Mouse (Mus musculus): Measurements from ENCODE around the gene Xrcc2. TPM values are rescaled to one million over a fixed set of nuclear protein-coding genes. Genes with fewer than 3 reads are reported as not detected.
"Not testable (repeated sequence)": the region's sequence is repeated elsewhere in the genome, so short reads cannot be mapped to it uniquely, and the experiment has no call there.

The Xrcc2 gene
- polyA plus RNA-seq, 1 experiment: 1.7 TPM

GRCm38 (mm10) chr5:25747904-25748303, 42.3 kb upstream of the Xrcc2 start:
- H3K36me3 ChIP-seq (ENCODE audit: control insufficient read depth, insufficient read depth, low read length): no peaks in the 10 kb centered on the region
- no peaks in the 10 kb centered on the region for H3K27me3 ChIP-seq (ENCODE audit: control insufficient read depth, insufficient read depth, low read length)
- no peak overlapping the region for H3K4me3 ChIP-seq (ENCODE audit: extremely low read depth, insufficient read depth, insufficient read length)
- DNase-seq (ENCODE audit: low read depth in 1 of 2, low spot score in 2 of 2): no peak
- no peak overlapping the region for H3K27ac ChIP-seq (ENCODE audit: insufficient read depth, low read length)
- no peaks in the 10 kb centered on the region for H3K4me1 ChIP-seq (ENCODE audit: control insufficient read depth, insufficient read depth, insufficient read length)
- no peak for TF ChIP-seq CTCF (IDR thresholded peaks at IDR 0.05; ENCODE audit: extremely low read depth, insufficient read depth, insufficient read length, insufficient replicate concordance)
- TF ChIP-seq POLR2A (IDR thresholded peaks at IDR 0.05; ENCODE audit: low read depth, low read length): no peak

GRCm38 (mm10) chr5:25738902-25739301, 33.3 kb upstream of the Xrcc2 start:
- not testable (repeated sequence) for H3K36me3 ChIP-seq (ENCODE audit: control insufficient read depth, insufficient read depth, low read length); H3K27ac ChIP-seq (ENCODE audit: insufficient read depth, low read length); H3K4me1 ChIP-seq (ENCODE audit: control insufficient read depth, insufficient read depth, insufficient read length); H3K27me3 ChIP-seq (ENCODE audit: control insufficient read depth, insufficient read depth, low read length); H3K4me3 ChIP-seq (ENCODE audit: extremely low read depth, insufficient read depth, insufficient read length); DNase-seq (ENCODE audit: low read depth in 1 of 2, low spot score in 2 of 2)
- WGBS: 89% methylated on average over 1 of the region's 1 CpGs

DNA sequence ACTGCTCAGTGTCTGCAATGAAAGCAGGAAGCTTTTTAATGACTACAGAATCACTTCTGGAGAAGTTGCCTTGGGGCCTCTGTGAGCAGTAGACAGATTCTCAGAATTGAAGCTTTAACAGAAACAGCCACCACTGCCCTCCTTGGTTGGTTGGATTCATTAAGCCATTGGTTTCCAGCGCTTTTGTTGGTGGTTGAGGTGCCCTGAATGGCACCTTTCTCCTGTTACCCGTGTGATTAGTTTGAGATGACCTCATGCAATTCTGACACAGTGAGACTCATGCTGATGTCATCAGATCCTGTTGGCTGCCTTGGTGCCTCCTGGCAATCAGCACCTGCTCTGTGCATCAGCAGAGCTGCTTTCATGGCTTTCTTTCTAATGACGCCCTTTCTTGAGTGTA, 32.8 kb upstream of the Xrcc2 start:
- Histone ChIP-seq H3K4me1 (ENCODE audit: control insufficient read depth, insufficient read depth, insufficient read length) (no peaks in the 10 kb centered on the region), H3K4me3 (ENCODE audit: extremely low read depth, insufficient read depth, insufficient read length) (no peak overlapping the region), H3K27ac (ENCODE audit: insufficient read depth, low read length) (no peak overlapping the region), H3K36me3 (ENCODE audit: control insufficient read depth, insufficient read depth, low read length) (no peaks in the 10 kb centered on the region), H3K27me3 (ENCODE audit: control insufficient read depth, insufficient read depth, low read length) (no peaks in the 10 kb centered on the region)
- whole genome bisulfite sequencing: 73% methylated on average over 3 of the region's 3 CpGs
- no peak for DNase-seq (ENCODE audit: low read depth in 1 of 2, low spot score in 2 of 2)
- TF ChIP-seq POLR2A (IDR thresholded peaks at IDR 0.05; ENCODE audit: low read depth, low read length) (no peak), CTCF (IDR thresholded peaks at IDR 0.05; ENCODE audit: extremely low read depth, insufficient read depth, insufficient read length, insufficient replicate concordance) (no peak)

DNA sequence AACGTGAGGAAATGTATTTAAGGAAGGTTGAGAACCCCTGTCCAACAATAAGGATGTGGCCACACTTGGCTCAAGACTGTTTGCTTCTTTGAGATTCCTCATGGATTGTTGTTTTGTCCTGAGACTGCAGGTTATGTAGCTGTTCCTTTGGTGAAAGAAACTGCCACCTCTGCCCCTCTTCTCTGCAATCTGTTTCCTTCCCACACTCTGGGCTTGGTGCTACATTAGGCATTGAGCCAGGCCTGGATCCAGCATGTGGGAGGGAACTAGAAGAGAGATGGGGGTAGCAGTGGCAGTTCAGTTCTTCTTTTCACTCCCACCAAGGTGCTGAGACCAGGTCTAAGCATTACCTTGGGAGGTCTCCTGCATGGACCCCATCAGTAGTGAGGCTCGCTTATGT, 30.2 kb upstream of the Xrcc2 start:
- WGBS: 70% methylated on average over 2 of the region's 2 CpGs
- H3K36me3 ChIP-seq (ENCODE audit: control insufficient read depth, insufficient read depth, low read length): no peaks in the 10 kb centered on the region
- H3K4me1 ChIP-seq (ENCODE audit: control insufficient read depth, insufficient read depth, insufficient read length): no peaks in the 10 kb centered on the region
- no peak for TF ChIP-seq CTCF (IDR thresholded peaks at IDR 0.05; ENCODE audit: extremely low read depth, insufficient read depth, insufficient read length, insufficient replicate concordance)
- TF ChIP-seq POLR2A (IDR thresholded peaks at IDR 0.05; ENCODE audit: low read depth, low read length): no peak
- DNase-seq (ENCODE audit: low read depth in 1 of 2, low spot score in 2 of 2): no peak
- no peak overlapping the region for H3K4me3 ChIP-seq (ENCODE audit: extremely low read depth, insufficient read depth, insufficient read length)
- H3K27ac ChIP-seq (ENCODE audit: insufficient read depth, low read length): no peak overlapping the region
- H3K27me3 ChIP-seq (ENCODE audit: control insufficient read depth, insufficient read depth, low read length): no peaks in the 10 kb centered on the region

- H3K4me3 ChIP-seq (ENCODE audit: extremely low read depth, insufficient read depth, insufficient read length): no peak overlapping the region
- WGBS: 15% methylated on average over 1 of the region's 1 CpGs
- no peaks in the 10 kb centered on the region for H3K27me3 ChIP-seq (ENCODE audit: control insufficient read depth, insufficient read depth, low read length)
- no peaks in the 10 kb centered on the region for H3K4me1 ChIP-seq (ENCODE audit: control insufficient read depth, insufficient read depth, insufficient read length)
- no peaks in the 10 kb centered on the region for H3K36me3 ChIP-seq (ENCODE audit: control insufficient read depth, insufficient read depth, low read length)
- TF ChIP-seq CTCF (IDR thresholded peaks at IDR 0.05; ENCODE audit: extremely low read depth, insufficient read depth, insufficient read length, insufficient replicate concordance): peak; percentile 49; the same call in 1 of the 2 replicates
- no peak for TF ChIP-seq POLR2A (IDR thresholded peaks at IDR 0.05; ENCODE audit: low read depth, low read length)
- no peak overlapping the region for H3K27ac ChIP-seq (ENCODE audit: insufficient read depth, low read length)
- DNase-seq (ENCODE audit: low read depth in 1 of 2, low spot score in 2 of 2): peak in 1 of 2 experiments; percentile 26
Observed at GRCm38 (mm10) chr5:25734318-25734717, 28.7 kb upstream of the Xrcc2 start.

DNA sequence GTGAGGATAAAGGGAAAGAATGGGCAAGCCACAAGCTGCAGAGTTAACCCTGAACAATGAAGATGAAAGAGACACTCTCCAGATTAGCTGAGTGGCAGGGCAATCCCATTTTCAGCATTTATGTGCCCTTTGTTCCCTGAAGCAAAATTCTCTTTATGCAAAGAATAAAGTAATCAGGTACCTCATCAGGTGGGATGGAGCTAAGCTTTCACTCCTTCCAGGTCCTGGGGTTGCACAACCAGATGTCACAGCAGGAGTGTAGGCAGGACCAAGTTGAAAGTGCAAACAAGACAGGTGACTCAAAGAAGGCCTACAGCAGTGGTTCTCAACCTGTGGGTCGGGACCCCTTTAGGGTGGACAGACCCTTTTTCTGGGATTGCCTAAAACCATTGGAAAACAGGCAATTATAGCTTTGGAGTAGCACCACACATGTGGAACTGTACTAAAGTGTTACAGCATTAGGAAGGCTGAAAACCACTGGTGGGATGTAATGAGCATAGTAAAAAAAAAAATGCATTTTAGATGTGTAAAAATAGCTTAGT, 18.6 kb upstream of the Xrcc2 start:
- WGBS: 55% methylated on average over 1 of the region's 1 CpGs
- no peaks in the 10 kb centered on the region for H3K27me3 ChIP-seq (ENCODE audit: control insufficient read depth, insufficient read depth, low read length)
- no peak overlapping the region for H3K4me3 ChIP-seq (ENCODE audit: extremely low read depth, insufficient read depth, insufficient read length)
- TF ChIP-seq POLR2A (IDR thresholded peaks at IDR 0.05; ENCODE audit: low read depth, low read length) (no peak), CTCF (IDR thresholded peaks at IDR 0.05; ENCODE audit: extremely low read depth, insufficient read depth, insufficient read length, insufficient replicate concordance) (no peak)
- no peaks in the 10 kb centered on the region for H3K4me1 ChIP-seq (ENCODE audit: control insufficient read depth, insufficient read depth, insufficient read length)
- no peaks in the 10 kb centered on the region for H3K36me3 ChIP-seq (ENCODE audit: control insufficient read depth, insufficient read depth, low read length)
- DNase-seq (ENCODE audit: low read depth in 1 of 2, low spot score in 2 of 2): no peak
- no peak overlapping the region for H3K27ac ChIP-seq (ENCODE audit: insufficient read depth, low read length)

- no peak for DNase-seq (ENCODE audit: low read depth in 1 of 2, low spot score in 2 of 2)
- Histone ChIP-seq H3K27me3 (ENCODE audit: control insufficient read depth, insufficient read depth, low read length) (no peaks in the 10 kb centered on the region), H3K27ac (ENCODE audit: insufficient read depth, low read length) (no peak overlapping the region), H3K36me3 (ENCODE audit: control insufficient read depth, insufficient read depth, low read length) (no peaks in the 10 kb centered on the region), H3K4me3 (ENCODE audit: extremely low read depth, insufficient read depth, insufficient read length) (no peak overlapping the region), H3K4me1 (ENCODE audit: control insufficient read depth, insufficient read depth, insufficient read length) (no peaks in the 10 kb centered on the region)
- TF ChIP-seq CTCF (IDR thresholded peaks at IDR 0.05; ENCODE audit: extremely low read depth, insufficient read depth, insufficient read length, insufficient replicate concordance): no peak
- TF ChIP-seq POLR2A (IDR thresholded peaks at IDR 0.05; ENCODE audit: low read depth, low read length): no peak
- 82% methylated on average over 2 of the region's 2 CpGs for WGBS
Observed at GRCm38 (mm10) chr5:25723016-25723415, 17.4 kb upstream of the Xrcc2 start.

All from spleen, adult 2 months (tissue).